Mouse (Mus musculus) olfactory bulb, adult 2 months (tissue): Measurements from ENCODE around the gene Cldn9. TPM values are rescaled to one million over a fixed set of nuclear protein-coding genes. Genes with fewer than 3 reads are reported as not detected.

Experiments
- H3K27ac ChIP-seq: fragments of 200-500 bp; 2 replicates; pipeline ENCODE4 v1.5.1; 2012; ENCODE audit warnings: low read depth, low read length; ENCODE audit not compliant: insufficient read depth
- H3K4me1 ChIP-seq: fragments of 200-500 bp; 2 replicates; pipeline ENCODE4 v1.6.1; 2012; ENCODE audit warnings: low read length; ENCODE audit not compliant: control insufficient read depth, insufficient read depth
- H3K4me3 ChIP-seq: fragments of 200-500 bp; 2 replicates; pipeline ENCODE4 v1.5.1; 2012; ENCODE audit warnings: mild to moderate bottlenecking, low read depth, low read length, moderate library complexity; ENCODE audit not compliant: insufficient read depth
- CTCF ChIP-seq: fragments of 200-500 bp; IDR thresholded peaks from 2 replicates; pipeline ENCODE4 v1.5.1; 2012; ENCODE audit warnings: low read depth, mild to moderate bottlenecking, low read length, moderate library complexity; ENCODE audit not compliant: insufficient read depth
- POLR2A ChIP-seq: fragments of 200-500 bp; IDR thresholded peaks from 2 replicates; pipeline ENCODE4 v1.6.1; 2012; ENCODE audit warnings: mild to moderate bottlenecking, low read depth, low read length, moderate library complexity; ENCODE audit not compliant: insufficient read depth
- WGBS: fragments of 180-500 bp; shearing (Covaris S2); methylation state at CpG from one replicate; pipeline ENCODE4 v1.1.7; 2018; 5-methylcytosine and 5-hydroxymethylcytosine counted together
- polyA plus RNA-seq: library from polyadenylated mRNA; stranded (reverse); fragments of >200 nt; gene quantifications from 2 replicates; pipeline ENCODE4 v1.2.4, GENCODE M21; 2012; ENCODE audit warnings: low replicate concordance; ENCODE audit not compliant: missing spikeins, insufficient read depth, insufficient read length

Cldn9 gene
- polyA plus RNA-seq, 1 experiment = not detected

- Histone ChIP-seq H3K27ac (no peak within 1 kb of the TSS), H3K4me3 (peak within 1 kb of the TSS; percentile 12), H3K4me1 (peaks cover 10% of the 10 kb centered on the region; the same call in 1 of the 2 replicates)
- TF ChIP-seq CTCF (no peak), POLR2A (no peak)
- 1% methylated on average over 58 of the region's 58 CpGs for WGBS
Observed at GRCm38 (mm10) chr17:23644613-23645495, 39.0 kb downstream of the Cldn9 start, which contains the start of gene Mmp25. Gene Mmp25, minus strand, starts transcription at chr17:23645277.

Other genes with a start within 250 kb of the Cldn9 start
- not detected in 2 replicates for gene Vmn2r117, start 204.3 kb downstream of the Cldn9 start, polyA plus RNA-seq
- gene Zfp213, start 119.8 kb downstream of the Cldn9 start, polyA plus RNA-seq = not detected in 2 replicates
- gene Zfp13, start 84.5 kb downstream of the Cldn9 start, polyA plus RNA-seq = not detected in 2 replicates
- gene Zscan10, start 83.2 kb downstream of the Cldn9 start, polyA plus RNA-seq = not detected in 2 replicates
- not detected in 2 replicates for gene Mmp25, start 38.7 kb downstream of the Cldn9 start, polyA plus RNA-seq
- gene Bicdl2, start 23.5 kb downstream of the Cldn9 start, polyA plus RNA-seq = not detected in 2 replicates
- not detected in 2 replicates for gene Hcfc1r1, start 10.4 kb downstream of the Cldn9 start, polyA plus RNA-seq
- gene Thoc6, start 10.1 kb downstream of the Cldn9 start, polyA plus RNA-seq = not detected in 2 replicates
- not detected in 2 replicates for gene Tnfrsf12a, start 6.6 kb downstream of the Cldn9 start, polyA plus RNA-seq
- not detected in 2 replicates for gene Cldn6, start 4.8 kb downstream of the Cldn9 start, polyA plus RNA-seq
- not detected in 2 replicates for gene 1520401A03Rik, start 38.8 kb upstream of the Cldn9 start, polyA plus RNA-seq
- gene Pkmyt1, start 42.3 kb upstream of the Cldn9 start, polyA plus RNA-seq = not detected in 2 replicates
- gene Paqr4, start 56.8 kb upstream of the Cldn9 start, polyA plus RNA-seq = not detected in 2 replicates
- gene Kremen2, start 61.8 kb upstream of the Cldn9 start, polyA plus RNA-seq = not detected in 2 replicates
- not detected in 2 replicates for gene Flywch1, start 87.6 kb upstream of the Cldn9 start, polyA plus RNA-seq
- gene Flywch2, start 102.1 kb upstream of the Cldn9 start, polyA plus RNA-seq = not detected in 2 replicates
- gene Srrm2, start 106.5 kb upstream of the Cldn9 start, polyA plus RNA-seq = 383 and 683 TPM in 2 replicates
- not detected in 2 replicates for gene Elob, start 145.1 kb upstream of the Cldn9 start, polyA plus RNA-seq
- gene Prss33, start 152.0 kb upstream of the Cldn9 start, polyA plus RNA-seq = not detected in 2 replicates
- gene Prss32, start 159.8 kb upstream of the Cldn9 start, polyA plus RNA-seq = not detected in 2 replicates
- not detected in 2 replicates for gene Prss41, start 160.1 kb upstream of the Cldn9 start, polyA plus RNA-seq
- not detected in 2 replicates for gene Prss21, start 184.0 kb upstream of the Cldn9 start, polyA plus RNA-seq
- not detected in 2 replicates for gene Dcpp1, start 196.8 kb upstream of the Cldn9 start, polyA plus RNA-seq
- gene Dcpp2, start 196.9 kb upstream of the Cldn9 start, polyA plus RNA-seq = not detected in 2 replicates
- not detected in 2 replicates for gene Dcpp3, start 233.4 kb upstream of the Cldn9 start, polyA plus RNA-seq